Mouse (Mus musculus) forebrain, embryonic 13.5 days (tissue): Measurements from ENCODE around the gene Map3k14. TPM values are rescaled to one million over a fixed set of nuclear protein-coding genes. Genes with fewer than 3 reads are reported as not detected.

Source experiments
- ATAC-seq: fragments of 200-750 bp; cut with Nextera tagmentation; 2 replicates; pipeline ENCODE4 v1.8.0; 2017
- H3K27ac ChIP-seq: fragments of 300-500 bp; sonication (generic); 2 replicates; pipeline ENCODE4 v1.5.1; 2015; ENCODE audit warnings: inconsistent platforms, mild to moderate bottlenecking, moderate library complexity
- H3K27me3 ChIP-seq: fragments of 300-500 bp; sonication (generic); 2 replicates; pipeline ENCODE4 v1.6.1; 2015; ENCODE audit warnings: mild to moderate bottlenecking, inconsistent platforms
- H3K36me3 ChIP-seq: fragments of 300-500 bp; sonication (generic); 2 replicates; pipeline ENCODE4 v1.6.1; 2015; ENCODE audit warnings: mild to moderate bottlenecking, inconsistent platforms; ENCODE audit not compliant: poor library complexity, severe bottlenecking
- H3K4me1 ChIP-seq: fragments of 300-500 bp; sonication (generic); 2 replicates; pipeline ENCODE4 v1.6.1; 2015; ENCODE audit warnings: inconsistent platforms
- H3K4me2 ChIP-seq: fragments of 300-500 bp; sonication (generic); 2 replicates; pipeline ENCODE4 v1.6.1; 2015; ENCODE audit warnings: inconsistent platforms, mild to moderate bottlenecking, moderate library complexity
- H3K4me3 ChIP-seq: fragments of 300-500 bp; sonication (generic); 2 replicates; pipeline ENCODE4 v1.5.1; 2015; ENCODE audit warnings: mild to moderate bottlenecking, inconsistent platforms
- H3K9ac ChIP-seq: fragments of 300-500 bp; sonication (generic); 2 replicates; pipeline ENCODE4 v1.6.1; 2015; ENCODE audit warnings: mild to moderate bottlenecking, inconsistent platforms
- H3K9me3 ChIP-seq: fragments of 300-500 bp; sonication (generic); replicated peaks from 2 replicates; pipeline ENCODE4 v1.6.1; 2016; ENCODE audit warnings: inconsistent platforms
- WGBS: fragments of 180-500 bp; shearing (Covaris S2); methylation state at CpG from one replicate; pipeline ENCODE4 v1.1.7; 2015; 5-methylcytosine and 5-hydroxymethylcytosine counted together
- polyA plus RNA-seq: library from polyadenylated mRNA; unstranded; fragments of >200 nt; fragmentation: Nextera tagmentation; extraction: Ambion mirVana; gene quantifications from 2 replicates; pipeline ENCODE4 v1.2.1, GENCODE M21; 2015

The Map3k14 gene
- polyA plus RNA-seq, 1 experiment from 2014 or later = 2.8 TPM

GRCm38 (mm10) chr11:103177815-103178485 is 89.3 kb downstream of the Map3k14 start:
- H3K27ac ChIP-seq = no peak overlapping the region
- WGBS = 80% methylated on average over 15 of the region's 15 CpGs
- no peak overlapping the region for H3K4me3 ChIP-seq
- no peaks in the 10 kb centered on the region for H3K36me3 ChIP-seq
- no peaks in the 10 kb centered on the region for H3K4me1 ChIP-seq
- ATAC-seq = no peak
- H3K9ac ChIP-seq = no peak overlapping the region
- H3K9me3 ChIP-seq = no peaks in the 10 kb centered on the region
- no peak overlapping the region for H3K4me2 ChIP-seq
- H3K27me3 ChIP-seq = peaks cover 15% of the 10 kb centered on the region

- H3K4me3 ChIP-seq = no peak overlapping the region
- 75% methylated on average over 5 of the region's 5 CpGs for WGBS
- no peak overlapping the region for H3K9ac ChIP-seq
- H3K9me3 ChIP-seq = no peaks in the 10 kb centered on the region
- no peak for ATAC-seq
- no peaks in the 10 kb centered on the region for H3K4me1 ChIP-seq
- peaks cover 20% of the 10 kb centered on the region for H3K27me3 ChIP-seq
- no peaks in the 10 kb centered on the region for H3K36me3 ChIP-seq
- H3K27ac ChIP-seq = no peak overlapping the region
- H3K4me2 ChIP-seq = no peak overlapping the region
These were observed 90.1 kb downstream of the Map3k14 start for GRCm38 (mm10) chr11:103177216-103177615.

GRCm38 (mm10) chr11:103176510-103176909 is 90.8 kb downstream of the Map3k14 start:
- H3K36me3 ChIP-seq = no peaks in the 10 kb centered on the region
- H3K9me3 ChIP-seq = no peaks in the 10 kb centered on the region
- H3K4me3 ChIP-seq = no peak overlapping the region
- no peak overlapping the region for H3K9ac ChIP-seq
- H3K4me1 ChIP-seq = no peaks in the 10 kb centered on the region
- WGBS = 85% methylated on average over 1 of the region's 1 CpGs
- no peak overlapping the region for H3K27ac ChIP-seq
- H3K27me3 ChIP-seq = peaks cover 27% of the 10 kb centered on the region
- ATAC-seq = no peak
- no peak overlapping the region for H3K4me2 ChIP-seq

GRCm38 (mm10) chr11:103175688-103176442 is 91.4 kb downstream of the Map3k14 start:
- Histone ChIP-seq H3K27me3 (peaks cover 33% of the 10 kb centered on the region), H3K4me1 (peaks cover 6% of the 10 kb centered on the region; the same call in 1 of the 2 replicates), H3K9ac (no peak overlapping the region), H3K36me3 (no peaks in the 10 kb centered on the region), H3K27ac (no peak overlapping the region), H3K9me3 (no peaks in the 10 kb centered on the region), H3K4me3 (no peak overlapping the region), H3K4me2 (no peak overlapping the region)
- ATAC-seq = no peak
- 78% methylated on average over 14 of the region's 14 CpGs for WGBS

GRCm38 (mm10) chr11:103174891-103175391 is 92.3 kb downstream of the Map3k14 start:
- Histone ChIP-seq H3K27me3 (peaks cover 42% of the 10 kb centered on the region), H3K9me3 (no peaks in the 10 kb centered on the region), H3K4me3 (no peak overlapping the region), H3K36me3 (no peaks in the 10 kb centered on the region), H3K27ac (no peak overlapping the region), H3K9ac (no peak overlapping the region), H3K4me1 (peaks cover 13% of the 10 kb centered on the region), H3K4me2 (no peak overlapping the region)
- no peak for ATAC-seq
- WGBS = 50% methylated on average over 8 of the region's 8 CpGs

- 83% methylated on average over 5 of the region's 5 CpGs for whole genome bisulfite sequencing
- H3K4me2 ChIP-seq = no peak overlapping the region
- H3K27me3 ChIP-seq = peaks cover 48% of the 10 kb centered on the region
- H3K36me3 ChIP-seq = no peaks in the 10 kb centered on the region
- H3K4me1 ChIP-seq = peaks cover 13% of the 10 kb centered on the region
- H3K9ac ChIP-seq = no peak overlapping the region
- no peak overlapping the region for H3K4me3 ChIP-seq
- no peak for ATAC-seq
- H3K27ac ChIP-seq = no peak overlapping the region
- H3K9me3 ChIP-seq = no peaks in the 10 kb centered on the region
These were observed 92.8 kb downstream of the Map3k14 start for GRCm38 (mm10) chr11:103174411-103174832.

- 93% methylated on average over 11 of the region's 11 CpGs for WGBS
- no peak for ATAC-seq
- Histone ChIP-seq H3K4me1 (peaks cover 13% of the 10 kb centered on the region), H3K9ac (no peak overlapping the region), H3K27me3 (peaks cover 50% of the 10 kb centered on the region), H3K36me3 (no peaks in the 10 kb centered on the region), H3K27ac (no peak overlapping the region), H3K4me3 (no peak overlapping the region), H3K9me3 (no peaks in the 10 kb centered on the region), H3K4me2 (no peak overlapping the region)
These were observed 93.4 kb downstream of the Map3k14 start for GRCm38 (mm10) chr11:103173771-103174344.

GRCm38 (mm10) chr11:103173041-103173770 is 94.1 kb downstream of the Map3k14 start:
- H3K4me3 ChIP-seq = no peak overlapping the region
- H3K4me2 ChIP-seq = no peak overlapping the region
- ATAC-seq = no peak
- peaks cover 52% of the 10 kb centered on the region for H3K27me3 ChIP-seq
- H3K4me1 ChIP-seq = peaks cover 13% of the 10 kb centered on the region
- WGBS = 83% methylated on average over 7 of the region's 7 CpGs
- no peak overlapping the region for H3K27ac ChIP-seq
- no peaks in the 10 kb centered on the region for H3K36me3 ChIP-seq
- H3K9me3 ChIP-seq = no peaks in the 10 kb centered on the region
- no peak overlapping the region for H3K9ac ChIP-seq

- no peaks in the 10 kb centered on the region for H3K9me3 ChIP-seq
- no peak overlapping the region for H3K4me2 ChIP-seq
- no peak overlapping the region for H3K27ac ChIP-seq
- peaks cover 55% of the 10 kb centered on the region for H3K27me3 ChIP-seq
- no peak overlapping the region for H3K9ac ChIP-seq
- H3K36me3 ChIP-seq = no peaks in the 10 kb centered on the region
- no peak overlapping the region for H3K4me3 ChIP-seq
- H3K4me1 ChIP-seq = peaks cover 13% of the 10 kb centered on the region
- no peak for ATAC-seq
- WGBS = 62% methylated on average over 6 of the region's 6 CpGs
These were observed 94.8 kb downstream of the Map3k14 start for GRCm38 (mm10) chr11:103172392-103173040.

GRCm38 (mm10) chr11:103171703-103172391 is 95.4 kb downstream of the Map3k14 start:
- H3K9ac ChIP-seq = no peak overlapping the region
- peak overlapping the region; percentile 90 for H3K4me2 ChIP-seq
- H3K36me3 ChIP-seq = no peaks in the 10 kb centered on the region
- no peaks in the 10 kb centered on the region for H3K9me3 ChIP-seq
- H3K27me3 ChIP-seq = peaks cover 58% of the 10 kb centered on the region
- WGBS = 47% methylated on average over 9 of the region's 9 CpGs
- ATAC-seq = no peak
- peaks cover 13% of the 10 kb centered on the region for H3K4me1 ChIP-seq
- H3K27ac ChIP-seq = no peak overlapping the region
- H3K4me3 ChIP-seq = peak overlapping the region; percentile 62

GRCm38 (mm10) chr11:103171286-103171620 is 96.0 kb downstream of the Map3k14 start:
- H3K4me1 ChIP-seq = peaks cover 13% of the 10 kb centered on the region
- peaks cover 58% of the 10 kb centered on the region for H3K27me3 ChIP-seq
- under 1% methylated on average over 23 of the region's 23 CpGs for WGBS
- H3K4me3 ChIP-seq = peak overlapping the region; percentile 62
- ATAC-seq = peak; percentile 17; the same call in 1 of the 2 replicates
- H3K4me2 ChIP-seq = peak overlapping the region; percentile 90
- H3K27ac ChIP-seq = no peak overlapping the region
- no peaks in the 10 kb centered on the region for H3K9me3 ChIP-seq
- no peaks in the 10 kb centered on the region for H3K36me3 ChIP-seq
- H3K9ac ChIP-seq = peak overlapping the region; percentile 72
